Mouse (Mus musculus) liver, embryonic 11.5 days (tissue): ENCODE measurements around the gene Lamb1. TPM values are rescaled to one million over a fixed set of nuclear protein-coding genes. Genes with fewer than 3 reads are reported as not detected.

Experiments
- ATAC-seq: fragments of 200-750 bp; cut with Nextera tagmentation; replicated peaks from 2 replicates; pipeline ENCODE4 v1.8.0; 2017; ENCODE audit warnings: moderate number of reproducible peaks, mild to moderate bottlenecking, moderate TSS enrichment, moderate library complexity; ENCODE audit not compliant: low FRiP score
- DNase-seq: peaks from one replicate; pipeline ENCODE4 v3.0.0-alpha.2; 2017; ENCODE audit warnings: low spot score
- H3K27ac ChIP-seq: fragments of 300-500 bp; sonication (generic); 2 replicates; pipeline ENCODE4 v1.5.1; 2014; ENCODE audit warnings: mild to moderate bottlenecking, low read depth, low read length, control low read depth
- H3K27me3 ChIP-seq: fragments of 300-500 bp; sonication (generic); replicated peaks from 2 replicates; pipeline ENCODE4 v1.6.1; 2014; ENCODE audit warnings: low read length, mixed read lengths; ENCODE audit not compliant: control insufficient read depth, insufficient read depth
- H3K36me3 ChIP-seq: fragments of 300-500 bp; sonication (generic); 2 replicates; pipeline ENCODE4 v1.6.1; 2014; ENCODE audit warnings: mild to moderate bottlenecking, low read length, moderate library complexity, mixed read lengths; ENCODE audit not compliant: control insufficient read depth, insufficient read depth
- H3K4me1 ChIP-seq: fragments of 300-500 bp; sonication (generic); replicated peaks from 2 replicates; pipeline ENCODE4 v1.6.1; 2014; ENCODE audit warnings: low read length, mixed read lengths; ENCODE audit not compliant: control insufficient read depth, insufficient read depth
- H3K4me2 ChIP-seq: fragments of 300-500 bp; sonication (generic); 2 replicates; pipeline ENCODE4 v1.6.1; 2014; ENCODE audit warnings: mild to moderate bottlenecking, control low read depth, moderate library complexity
- H3K4me3 ChIP-seq: fragments of 300-500 bp; sonication (generic); 2 replicates; pipeline ENCODE4 v1.5.1; 2014; ENCODE audit warnings: low read depth, low read length, control low read depth
- H3K9ac ChIP-seq: fragments of 300-500 bp; sonication (generic); 2 replicates; pipeline ENCODE4 v1.6.1; 2014; ENCODE audit warnings: low read depth, low read length, control low read depth
- H3K9me3 ChIP-seq: fragments of 300-500 bp; sonication (generic); 2 replicates; pipeline ENCODE4 v1.6.1; 2016; ENCODE audit warnings: low read length, inconsistent platforms, mixed read lengths; ENCODE audit not compliant: control insufficient read depth
- WGBS: fragments of 180-500 bp; shearing (Covaris S2); extraction: QIAGEN DNeasy Blood & Tissue Kit; methylation state at CpG from one replicate; pipeline ENCODE4 v1.1.7; 2014; 5-methylcytosine and 5-hydroxymethylcytosine counted together
- polyA plus RNA-seq: library from polyadenylated mRNA; unstranded; fragments of >200 nt; fragmentation: Nextera tagmentation; extraction: Ambion mirVana; gene quantifications from 2 replicates; pipeline ENCODE4 v1.2.1, GENCODE M21; 2014

Gene Lamb1
- polyA plus RNA-seq, 1 experiment from 2014 or later: 17.0 TPM

- H3K36me3 ChIP-seq: peaks cover 4% of the 10 kb centered on the region; the same call in 1 of the 2 replicates
Observed at GRCm38 (mm10) chr12:31350944-31351928, 86.2 kb downstream of the Lamb1 start, which contains the start of gene Dld. Dld (minus strand) TSS chr12:31351453.

GRCm38 (mm10) chr12:31366428-31366827 is 101.4 kb downstream of the Lamb1 start:
- no peaks in the 10 kb centered on the region for H3K4me1 ChIP-seq
- H3K4me2 ChIP-seq: no peak overlapping the region
- no peaks in the 10 kb centered on the region for H3K27me3 ChIP-seq
- no peak overlapping the region for H3K4me3 ChIP-seq
- ATAC-seq (no peak), DNase-seq (no peak)
- no peaks in the 10 kb centered on the region for H3K9me3 ChIP-seq
- no peak overlapping the region for H3K9ac ChIP-seq
- H3K27ac ChIP-seq: no peak overlapping the region
- WGBS: 64% methylated on average over 3 of the region's 3 CpGs
- H3K36me3 ChIP-seq: no peaks in the 10 kb centered on the region

More at GRCm38 (mm10) chr12:31350944-31351928, 86.2 kb downstream of the Lamb1 start, which contains the start of gene Dld:
- H3K27ac ChIP-seq: no peak within 1 kb of the TSS; the same call in 1 of the 2 replicates
- no peaks in the 10 kb centered on the region for H3K27me3 ChIP-seq
- peak within 1 kb of the TSS; percentile 72 for H3K4me3 ChIP-seq
- no peaks in the 10 kb centered on the region for H3K9me3 ChIP-seq
- peaks cover 6% of the 10 kb centered on the region for H3K4me1 ChIP-seq
- ATAC-seq (peak; percentile 98), DNase-seq (peak; percentile 91)
- H3K4me2 ChIP-seq: peak within 1 kb of the TSS; percentile 84
- 5% methylated on average over 65 of the region's 66 CpGs for WGBS
- H3K9ac ChIP-seq: peak within 1 kb of the TSS; percentile 78

GRCm38 (mm10) chr12:31367721-31368120 is 102.7 kb downstream of the Lamb1 start:
- DNase-seq (no peak), ATAC-seq (no peak)
- no peak overlapping the region for H3K4me2 ChIP-seq
- no peaks in the 10 kb centered on the region for H3K4me1 ChIP-seq
- no peak overlapping the region for H3K27ac ChIP-seq
- WGBS: 78% methylated on average over 5 of the region's 5 CpGs
- no peaks in the 10 kb centered on the region for H3K27me3 ChIP-seq
- no peaks in the 10 kb centered on the region for H3K36me3 ChIP-seq
- no peak overlapping the region for H3K4me3 ChIP-seq
- H3K9me3 ChIP-seq: no peaks in the 10 kb centered on the region
- no peak overlapping the region for H3K9ac ChIP-seq

GRCm38 (mm10) chr12:31369118-31369517 is 104.1 kb downstream of the Lamb1 start:
- Histone ChIP-seq H3K36me3 (no peaks in the 10 kb centered on the region), H3K4me2 (no peak overlapping the region), H3K9ac (no peak overlapping the region), H3K4me3 (no peak overlapping the region), H3K9me3 (no peaks in the 10 kb centered on the region), H3K27ac (no peak overlapping the region), H3K27me3 (no peaks in the 10 kb centered on the region), H3K4me1 (no peaks in the 10 kb centered on the region)
- 94% methylated on average over 1 of the region's 1 CpGs for WGBS
- DNase-seq (no peak), ATAC-seq (no peak)

- no peak overlapping the region for H3K9ac ChIP-seq
- no peaks in the 10 kb centered on the region for H3K36me3 ChIP-seq
- no peaks in the 10 kb centered on the region for H3K27me3 ChIP-seq
- H3K9me3 ChIP-seq: no peaks in the 10 kb centered on the region
- no peak overlapping the region for H3K27ac ChIP-seq
- H3K4me3 ChIP-seq: no peak overlapping the region
- H3K4me1 ChIP-seq: no peaks in the 10 kb centered on the region
- 81% methylated on average over 7 of the region's 7 CpGs for WGBS
- DNase-seq (no peak), ATAC-seq (no peak)
- H3K4me2 ChIP-seq: no peak overlapping the region
Observed at GRCm38 (mm10) chr12:31369656-31370055, 104.6 kb downstream of the Lamb1 start.

- Histone ChIP-seq H3K4me3 (no peak overlapping the region), H3K4me1 (peaks cover 4% of the 10 kb centered on the region; the same call in 1 of the 2 replicates), H3K36me3 (no peaks in the 10 kb centered on the region), H3K9me3 (no peaks in the 10 kb centered on the region), H3K9ac (no peak overlapping the region), H3K27me3 (no peaks in the 10 kb centered on the region), H3K27ac (no peak overlapping the region), H3K4me2 (no peak overlapping the region)
- WGBS: 36% methylated on average over 9 of the region's 9 CpGs
- DNase-seq: peak; percentile 41
- ATAC-seq: no peak; the same call in 1 of the 2 replicates
Observed at GRCm38 (mm10) chr12:31374603-31375282, 109.7 kb downstream of the Lamb1 start.

GRCm38 (mm10) chr12:31375283-31375615 is 110.2 kb downstream of the Lamb1 start:
- Histone ChIP-seq H3K4me3 (no peak overlapping the region), H3K9me3 (no peaks in the 10 kb centered on the region), H3K4me2 (no peak overlapping the region), H3K27me3 (no peaks in the 10 kb centered on the region), H3K9ac (no peak overlapping the region), H3K36me3 (no peaks in the 10 kb centered on the region), H3K27ac (no peak overlapping the region), H3K4me1 (peaks cover 4% of the 10 kb centered on the region; the same call in 1 of the 2 replicates)
- WGBS: 60% methylated on average over 4 of the region's 4 CpGs
- ATAC-seq (no peak), DNase-seq (no peak)

- H3K4me3 ChIP-seq: no peak overlapping the region
- 13% methylated on average over 13 of the region's 13 CpGs for WGBS
- ATAC-seq: no peak
- no peak overlapping the region for H3K27ac ChIP-seq
- H3K27me3 ChIP-seq: no peaks in the 10 kb centered on the region
- no peak overlapping the region for H3K9ac ChIP-seq
- H3K4me2 ChIP-seq: peak overlapping the region; percentile 50
- no peaks in the 10 kb centered on the region for H3K9me3 ChIP-seq
- no peak for DNase-seq
- H3K36me3 ChIP-seq: no peaks in the 10 kb centered on the region
- peaks cover 4% of the 10 kb centered on the region; the same call in 1 of the 2 replicates for H3K4me1 ChIP-seq
Observed at GRCm38 (mm10) chr12:31376326-31376950, 111.4 kb downstream of the Lamb1 start.
